Mouse (Mus musculus) cortical plate, adult 2 months (tissue): ENCODE measurements around the gene Gm49322. TPM values are rescaled to one million over a fixed set of nuclear protein-coding genes. Genes with fewer than 3 reads are reported as not detected.
A peak's percentile ranks its signal among the peaks of the same experiment; 100 is the strongest.
"Not testable (repeated sequence)": the region's sequence is repeated elsewhere in the genome, so short reads cannot be mapped to it uniquely, and the experiment has no call there.

Experiments used
- H3K27ac ChIP-seq: fragments of 200-500 bp; 2 replicates; pipeline ENCODE4 v1.5.1; 2012; ENCODE audit warnings: low read length, control low read depth, inconsistent platforms; ENCODE audit not compliant: insufficient read depth
- H3K4me1 ChIP-seq: fragments of 200-500 bp; 2 replicates; pipeline ENCODE4 v1.6.1; 2011; ENCODE audit warnings: low read length; ENCODE audit not compliant: control insufficient read depth, insufficient read depth
- H3K4me3 ChIP-seq: fragments of 200-500 bp; 2 replicates; pipeline ENCODE4 v1.5.1; 2011; ENCODE audit warnings: mild to moderate bottlenecking, low read length, control low read depth; ENCODE audit not compliant: insufficient read depth
- CTCF ChIP-seq: fragments of 200-500 bp; IDR thresholded peaks from 2 replicates; pipeline ENCODE4 v1.5.1; 2011; ENCODE audit warnings: mild to moderate bottlenecking, control low read depth, low read length; ENCODE audit not compliant: insufficient read depth; ENCODE audit errors: extremely low read depth
- POLR2A ChIP-seq: fragments of 200-500 bp; IDR thresholded peaks from 2 replicates; pipeline ENCODE4 v1.6.1; 2011; ENCODE audit warnings: mild to moderate bottlenecking, low read length, control low read depth; ENCODE audit not compliant: insufficient read depth; ENCODE audit errors: extremely low read depth
- polyA plus RNA-seq: library from polyadenylated mRNA; depleted of rRNA; stranded (reverse); fragments of >200 nt; gene quantifications from 2 replicates; pipeline ENCODE4 v1.2.3, GENCODE M21; 2012; rRNA removed

Gm49322 gene
- 2.5 and 2.8 TPM in 2 replicates for polyA plus RNA-seq

DNA sequence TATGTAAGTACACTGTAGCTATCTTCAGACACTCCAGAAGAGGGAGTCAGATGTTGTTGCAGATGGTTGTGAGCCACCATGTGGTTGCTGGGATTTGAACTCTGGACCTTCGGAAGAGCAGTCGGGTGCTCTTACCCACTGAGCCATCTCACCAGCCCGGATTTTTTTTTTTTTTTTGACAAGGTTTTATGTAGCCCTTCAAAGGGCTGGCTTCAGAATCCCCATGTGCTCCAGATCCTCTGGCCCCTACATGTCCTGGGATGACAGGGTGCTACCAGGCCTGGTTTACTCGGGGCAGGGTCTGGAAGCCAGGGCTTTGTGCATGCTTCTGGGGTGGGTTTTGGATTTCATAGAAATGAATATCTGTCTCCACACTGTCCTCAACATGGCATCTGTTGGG lies at the start of gene Gm49322:
Gm49322 (plus strand) TSS at position 301 of the 400 bp plus-strand sequence.
- not testable (repeated sequence) for H3K27ac ChIP-seq, H3K4me1 ChIP-seq

DNA sequence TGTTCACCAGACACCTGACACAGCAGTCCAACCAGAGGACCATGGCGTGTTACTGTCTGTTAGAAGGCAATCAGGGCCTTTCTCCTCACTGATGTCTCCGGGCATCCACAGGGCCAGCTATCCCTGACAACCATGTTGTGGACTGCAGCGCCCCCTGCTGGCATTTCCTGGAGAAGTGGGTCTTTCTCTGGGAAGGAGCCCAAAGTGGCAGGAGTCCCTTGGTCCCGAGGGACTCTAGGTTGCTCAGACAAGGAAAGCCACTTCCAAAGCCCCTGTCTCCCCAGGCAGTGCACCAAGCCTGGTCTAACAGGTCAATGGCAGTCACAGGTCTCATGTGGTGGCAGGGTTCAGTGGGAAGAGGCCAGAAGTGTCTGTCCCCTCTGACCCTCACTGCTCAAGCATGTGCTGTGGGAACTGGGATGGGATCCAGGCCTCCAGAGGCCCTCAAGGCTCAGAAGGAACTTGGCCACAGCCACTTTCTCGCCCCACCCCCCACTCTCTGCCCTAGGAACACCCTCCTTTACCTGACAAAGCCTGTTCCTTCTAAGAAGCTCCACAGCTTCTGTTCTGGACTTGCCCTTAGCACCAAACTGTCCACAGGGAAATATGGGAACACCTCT lies 48.4 kb upstream of the Gm49322 start:
- H3K4me3 ChIP-seq, result no peak overlapping the region
- TF ChIP-seq CTCF (peak; percentile 69), POLR2A (no peak)
- no peak overlapping the region for H3K27ac ChIP-seq

More for the DNA sequence above, at the start of gene Gm49322:
- not testable (repeated sequence) for H3K4me3 ChIP-seq

GRCm38 (mm10) chr10:80559431-80559830 lies 46.4 kb upstream of the Gm49322 start:
- Histone ChIP-seq H3K4me3 (no peak overlapping the region), H3K4me1 (peaks cover 4% of the 10 kb centered on the region), H3K27ac (no peak overlapping the region)
- TF ChIP-seq POLR2A, result no peak
- no peak for TF ChIP-seq CTCF

More for the DNA sequence above, 48.4 kb upstream of the Gm49322 start:
- peaks cover 4% of the 10 kb centered on the region for H3K4me1 ChIP-seq

GRCm38 (mm10) chr10:80560621-80561020 lies 45.2 kb upstream of the Gm49322 start:
- no peak for TF ChIP-seq POLR2A
- no peak for TF ChIP-seq CTCF
- Histone ChIP-seq H3K27ac (no peak overlapping the region), H3K4me3 (peak overlapping the region; percentile 95), H3K4me1 (peaks cover 4% of the 10 kb centered on the region)

DNA sequence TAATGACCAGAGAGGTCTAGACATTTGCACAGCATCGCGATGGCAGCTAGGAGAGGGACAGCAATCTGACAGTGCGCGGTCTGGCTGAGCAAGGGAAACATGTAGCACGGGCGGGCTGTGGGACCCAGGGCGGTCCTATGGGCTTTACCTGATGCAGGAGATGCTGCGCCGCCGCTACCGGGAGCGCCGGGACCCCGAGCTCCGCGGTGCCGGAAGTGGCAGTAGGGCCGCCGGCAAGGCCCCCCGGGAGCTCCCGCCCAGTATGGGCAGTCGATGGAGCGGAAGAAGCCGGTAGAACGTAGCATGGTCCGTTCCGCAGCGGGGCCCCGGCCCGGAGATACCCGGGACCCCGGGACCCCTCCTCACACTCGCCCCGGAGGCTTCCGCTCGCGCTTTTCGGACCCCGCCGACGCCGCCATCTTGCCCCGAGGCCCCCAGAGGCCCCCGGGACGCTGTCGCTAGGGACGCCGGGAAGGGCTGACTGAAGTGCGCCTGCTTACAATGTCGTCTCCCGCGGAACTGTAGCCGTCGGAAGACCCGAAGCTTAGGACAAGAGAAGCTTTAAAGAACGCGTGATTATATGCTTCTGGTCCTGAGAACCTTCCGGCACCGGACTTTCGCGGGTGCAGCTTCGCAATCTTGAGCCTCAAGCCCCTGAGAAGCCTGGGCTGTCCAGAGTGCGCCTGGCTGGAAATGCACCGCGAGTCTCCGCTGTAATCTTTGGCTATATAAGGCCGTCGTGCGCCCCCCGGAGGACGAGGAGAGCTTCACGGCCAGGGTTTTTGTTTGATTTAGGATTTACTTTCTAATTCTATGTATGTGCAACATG lies 44.5 kb upstream of the Gm49322 start, which contains the start of gene Rexo1:
Rexo1 (minus strand) TSS at position 445 of the 829 bp plus-strand sequence.
- Histone ChIP-seq H3K4me1 (peaks cover 4% of the 10 kb centered on the region), H3K27ac (peak within 1 kb of the TSS; percentile 83), H3K4me3 (peak within 1 kb of the TSS; percentile 95)
- peak; percentile 86 for TF ChIP-seq POLR2A
- peak; percentile 65 for TF ChIP-seq CTCF

- Histone ChIP-seq H3K4me1 (peaks cover 5% of the 10 kb centered on the region; the same call in 1 of the 2 replicates), H3K4me3 (no peak overlapping the region), H3K27ac (peak overlapping the region; percentile 91)
- TF ChIP-seq CTCF, result peak; percentile 86
- no peak; the same call in 1 of the 2 replicates for TF ChIP-seq POLR2A
Observed at GRCm38 (mm10) chr10:80566375-80567092, 39.3 kb upstream of the Gm49322 start.

DNA sequence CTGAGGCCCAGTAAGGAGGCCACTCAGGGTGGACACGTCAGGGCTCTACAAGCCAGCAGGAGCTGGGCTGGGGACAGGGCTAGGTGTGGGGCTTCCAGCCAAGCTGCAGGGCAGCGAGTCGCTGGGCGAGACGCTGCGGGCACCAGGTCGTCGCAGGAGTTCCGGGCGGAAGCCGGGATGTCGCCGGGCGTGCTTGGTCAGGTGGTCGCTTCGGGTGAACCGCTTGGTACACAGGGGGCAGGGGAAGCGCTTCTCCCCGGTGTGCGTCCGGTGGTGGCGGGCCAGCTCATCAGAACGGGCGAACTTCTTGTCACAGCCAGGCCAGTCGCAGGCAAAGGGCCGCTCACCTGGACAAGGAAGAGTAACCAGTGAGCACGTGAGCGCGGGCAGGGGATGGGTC lies 36.9 kb upstream of the Gm49322 start:
- H3K4me1 ChIP-seq, result peaks cover 11% of the 10 kb centered on the region; the same call in 1 of the 2 replicates
- no peak overlapping the region for H3K27ac ChIP-seq
- no peak overlapping the region for H3K4me3 ChIP-seq
- no peak for TF ChIP-seq POLR2A

- H3K4me3 ChIP-seq, result no peak overlapping the region
Observed at GRCm38 (mm10) chr10:80569664-80570066, 36.2 kb upstream of the Gm49322 start.

DNA sequence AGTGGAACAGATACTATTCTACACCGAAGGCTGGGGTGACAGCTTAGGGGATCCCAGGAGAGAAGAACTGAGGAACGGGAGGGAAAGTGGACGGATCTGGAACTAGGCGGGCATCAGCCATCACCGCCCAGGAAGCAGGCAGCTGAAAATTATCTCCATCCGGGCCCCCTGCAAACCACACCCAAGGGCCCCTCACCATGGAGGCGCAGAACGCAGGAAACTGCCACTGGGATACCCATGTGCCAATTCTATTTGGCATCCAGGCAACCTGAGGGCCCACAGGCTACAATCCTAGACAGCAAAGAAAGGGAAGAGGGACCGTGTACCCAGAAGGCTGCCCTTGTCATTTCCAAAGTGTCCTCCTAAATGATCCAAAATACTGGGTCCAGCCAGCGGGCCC lies 35.4 kb upstream of the Gm49322 start:
- TF ChIP-seq CTCF, result no peak
- TF ChIP-seq POLR2A, result no peak
- Histone ChIP-seq H3K4me3 (no peak overlapping the region), H3K27ac (peak overlapping the region; percentile 54; the same call in 1 of the 2 replicates), H3K4me1 (peaks cover 13% of the 10 kb centered on the region; the same call in 1 of the 2 replicates)

More at GRCm38 (mm10) chr10:80569664-80570066, 36.2 kb upstream of the Gm49322 start:
- no peak for TF ChIP-seq POLR2A
- no peak for TF ChIP-seq CTCF
- Histone ChIP-seq H3K4me1 (peaks cover 13% of the 10 kb centered on the region; the same call in 1 of the 2 replicates), H3K27ac (no peak overlapping the region)
